Mouse (Mus musculus) ES-Bruce4 (cell line): Measurements from ENCODE around the gene Fhl2. TPM values are rescaled to one million over a fixed set of nuclear protein-coding genes. Genes with fewer than 3 reads are reported as not detected.

ENCODE experiments used
- H3K27ac ChIP-seq: 2 replicates; pipeline ENCODE4 v1.5.1; 2012; ENCODE audit warnings: low read length, inconsistent platforms; ENCODE audit not compliant: insufficient read depth
- H3K27me3 ChIP-seq: 2 replicates; pipeline ENCODE4 v1.6.1; 2012; ENCODE audit warnings: mild to moderate bottlenecking, low read length, inconsistent platforms; ENCODE audit not compliant: control insufficient read depth, poor library complexity, insufficient read depth, severe bottlenecking
- H3K36me3 ChIP-seq: 2 replicates; pipeline ENCODE4 v1.6.1; 2012; ENCODE audit warnings: inconsistent platforms, mild to moderate bottlenecking, low read length, moderate library complexity; ENCODE audit not compliant: control insufficient read depth, poor library complexity, insufficient read depth, severe bottlenecking
- H3K4me1 ChIP-seq: one replicate; pipeline ENCODE4 v1.8.1; 2011; ENCODE audit warnings: low read length; ENCODE audit not compliant: control insufficient read depth, insufficient read depth
- H3K4me3 ChIP-seq: 2 replicates; pipeline ENCODE4 v1.5.1; 2011; ENCODE audit warnings: low read depth, mild to moderate bottlenecking, low read length
- H3K9ac ChIP-seq: 2 replicates; pipeline ENCODE4 v1.6.1; 2012; ENCODE audit warnings: low read depth, mild to moderate bottlenecking, inconsistent platforms; ENCODE audit not compliant: poor library complexity, severe bottlenecking
- H3K9me3 ChIP-seq: replicated peaks from 2 replicates; pipeline ENCODE4 v1.6.1; 2012; ENCODE audit warnings: mild to moderate bottlenecking, low read length, inconsistent platforms; ENCODE audit not compliant: control insufficient read depth, poor library complexity, insufficient read depth, severe bottlenecking
- CTCF ChIP-seq: IDR thresholded peaks from one replicate; pipeline ENCODE4 v1.8.1; 2011; ENCODE audit warnings: low read depth, low read length
- EP300 ChIP-seq: IDR thresholded peaks from 2 replicates; pipeline ENCODE4 v1.6.1; 2011; ENCODE audit warnings: low read depth, low read length; ENCODE audit not compliant: insufficient read depth
- POLR2A ChIP-seq: IDR thresholded peaks from one replicate; pipeline ENCODE4 v1.8.1; 2011; ENCODE audit warnings: low read length; ENCODE audit not compliant: insufficient read depth
- polyA plus RNA-seq: library from polyadenylated mRNA; stranded (reverse); fragments of >200 nt; gene quantifications from 2 replicates; pipeline ENCODE4 v1.2.4, GENCODE M21; 2011; ENCODE audit warnings: low read depth; ENCODE audit not compliant: missing spikeins, insufficient read depth, insufficient read length

Gene Fhl2
- polyA plus RNA-seq, 1 experiment: 11.6 TPM

DNA sequence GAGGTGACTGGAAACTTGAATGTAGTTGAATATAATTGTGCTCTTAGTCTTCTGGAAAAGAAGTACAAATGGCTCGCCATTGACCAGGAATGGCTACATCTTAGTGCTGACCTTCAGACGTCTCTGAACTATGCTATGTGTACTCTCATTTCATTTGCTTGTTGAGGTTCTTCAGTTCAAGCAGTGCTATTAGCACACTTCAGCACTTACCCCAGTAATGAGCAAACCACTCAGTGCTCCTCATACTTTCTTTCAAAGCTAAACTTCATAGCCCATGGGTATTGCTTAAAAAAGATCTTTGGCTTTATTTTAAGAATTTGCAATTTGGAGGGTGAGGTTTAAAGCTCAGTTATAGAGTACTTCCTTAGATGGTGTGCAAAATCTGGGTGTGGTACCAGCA lies 88.1 kb downstream of the Fhl2 start:
- Histone ChIP-seq H3K9me3 (no peaks in the 10 kb centered on the region), H3K36me3 (peaks cover 14% of the 10 kb centered on the region), H3K9ac (no peak overlapping the region), H3K27ac (no peak overlapping the region), H3K4me3 (no peak overlapping the region), H3K4me1 (no peaks in the 10 kb centered on the region), H3K27me3 (no peaks in the 10 kb centered on the region)
- TF ChIP-seq EP300: no peak
- no peak for TF ChIP-seq POLR2A
- TF ChIP-seq CTCF: no peak

DNA sequence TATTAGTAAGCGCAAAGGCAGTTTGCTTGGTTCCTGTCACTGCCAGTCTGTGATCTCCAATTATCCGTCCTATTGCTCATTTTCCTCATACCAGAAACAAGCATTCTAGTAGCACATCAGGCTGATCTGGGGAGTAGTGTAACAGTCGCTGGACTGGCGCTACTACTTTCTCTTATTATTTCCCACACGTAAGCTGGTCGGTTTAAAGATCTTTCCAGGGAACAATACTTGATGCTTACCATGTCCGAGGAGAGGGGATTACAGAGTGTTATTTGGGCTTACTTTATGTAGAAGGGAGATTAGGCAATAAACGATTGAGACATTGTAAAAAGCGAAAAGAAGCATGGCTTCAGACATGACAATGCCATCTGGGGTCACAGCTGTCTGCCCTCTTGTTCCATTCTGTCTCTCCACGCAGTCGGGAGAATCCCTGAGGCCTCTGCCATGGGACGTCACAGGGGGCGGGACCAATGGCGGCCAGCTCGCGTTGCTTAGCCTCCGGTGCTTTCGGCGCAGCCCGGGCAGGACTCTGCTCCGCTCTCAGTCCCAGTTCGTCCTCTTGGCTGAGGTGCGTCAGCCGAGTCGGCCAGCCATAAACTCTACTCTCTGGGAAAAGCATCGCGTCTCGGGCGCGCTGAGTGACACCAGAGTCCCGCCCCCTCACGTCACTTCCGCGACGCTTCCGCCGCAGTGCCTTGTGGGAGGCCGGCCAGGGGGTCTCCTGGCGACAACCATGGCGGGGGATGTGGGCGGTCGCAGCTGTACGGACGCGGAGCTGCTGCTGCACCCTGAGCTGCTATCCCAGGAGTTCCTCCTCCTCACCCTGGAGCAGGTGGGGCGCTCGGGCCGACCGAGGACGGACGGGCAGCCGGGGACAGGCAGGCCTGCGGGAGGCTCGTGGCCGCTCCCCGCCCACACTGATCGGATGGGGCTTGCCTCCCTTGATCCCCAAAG lies 98.5 kb downstream of the Fhl2 start, which contains the start of the genes Tgfbrap1 and AI597479:
Tgfbrap1 (minus strand) TSS at position 607 of the 954 bp plus-strand sequence.
AI597479 (plus strand) TSS at position 680 of the 954 bp plus-strand sequence.
- peak within 1 kb of the TSS; percentile 79 for H3K9ac ChIP-seq
- no peaks in the 10 kb centered on the region for H3K27me3 ChIP-seq
- no peak for TF ChIP-seq CTCF
- H3K36me3 ChIP-seq: no peaks in the 10 kb centered on the region
- H3K27ac ChIP-seq: peak within 1 kb of the TSS; percentile 76
- H3K9me3 ChIP-seq: no peaks in the 10 kb centered on the region
- H3K4me3 ChIP-seq: peak within 1 kb of the TSS; percentile 82
- H3K4me1 ChIP-seq: peaks cover 4% of the 10 kb centered on the region

DNA sequence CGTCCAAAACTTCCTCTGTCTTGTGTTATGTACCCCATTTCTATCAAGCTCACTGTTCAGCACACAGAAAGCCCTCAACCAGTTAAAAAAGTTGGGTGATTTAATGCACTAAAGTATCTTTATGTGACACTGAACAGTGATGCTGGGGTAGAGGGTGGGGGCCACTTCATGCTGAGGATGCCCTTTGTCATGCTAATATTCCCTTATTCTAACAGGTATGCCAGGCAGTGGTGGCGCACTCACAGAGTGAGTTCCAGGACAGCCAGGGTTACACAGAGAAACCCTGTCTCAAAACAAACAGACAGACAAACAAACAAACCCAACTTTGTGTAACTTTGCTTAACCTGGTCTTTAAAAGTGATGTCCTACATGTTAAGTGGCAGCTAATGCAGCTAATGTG lies 102.6 kb downstream of the Fhl2 start:
- H3K9me3 ChIP-seq: no peaks in the 10 kb centered on the region
- H3K27ac ChIP-seq: no peak overlapping the region
- TF ChIP-seq POLR2A: no peak
- TF ChIP-seq EP300: no peak
- no peak for TF ChIP-seq CTCF
- H3K4me1 ChIP-seq: peaks cover 4% of the 10 kb centered on the region
- no peaks in the 10 kb centered on the region for H3K27me3 ChIP-seq
- no peaks in the 10 kb centered on the region for H3K36me3 ChIP-seq
- H3K9ac ChIP-seq: no peak overlapping the region
- no peak overlapping the region for H3K4me3 ChIP-seq

DNA sequence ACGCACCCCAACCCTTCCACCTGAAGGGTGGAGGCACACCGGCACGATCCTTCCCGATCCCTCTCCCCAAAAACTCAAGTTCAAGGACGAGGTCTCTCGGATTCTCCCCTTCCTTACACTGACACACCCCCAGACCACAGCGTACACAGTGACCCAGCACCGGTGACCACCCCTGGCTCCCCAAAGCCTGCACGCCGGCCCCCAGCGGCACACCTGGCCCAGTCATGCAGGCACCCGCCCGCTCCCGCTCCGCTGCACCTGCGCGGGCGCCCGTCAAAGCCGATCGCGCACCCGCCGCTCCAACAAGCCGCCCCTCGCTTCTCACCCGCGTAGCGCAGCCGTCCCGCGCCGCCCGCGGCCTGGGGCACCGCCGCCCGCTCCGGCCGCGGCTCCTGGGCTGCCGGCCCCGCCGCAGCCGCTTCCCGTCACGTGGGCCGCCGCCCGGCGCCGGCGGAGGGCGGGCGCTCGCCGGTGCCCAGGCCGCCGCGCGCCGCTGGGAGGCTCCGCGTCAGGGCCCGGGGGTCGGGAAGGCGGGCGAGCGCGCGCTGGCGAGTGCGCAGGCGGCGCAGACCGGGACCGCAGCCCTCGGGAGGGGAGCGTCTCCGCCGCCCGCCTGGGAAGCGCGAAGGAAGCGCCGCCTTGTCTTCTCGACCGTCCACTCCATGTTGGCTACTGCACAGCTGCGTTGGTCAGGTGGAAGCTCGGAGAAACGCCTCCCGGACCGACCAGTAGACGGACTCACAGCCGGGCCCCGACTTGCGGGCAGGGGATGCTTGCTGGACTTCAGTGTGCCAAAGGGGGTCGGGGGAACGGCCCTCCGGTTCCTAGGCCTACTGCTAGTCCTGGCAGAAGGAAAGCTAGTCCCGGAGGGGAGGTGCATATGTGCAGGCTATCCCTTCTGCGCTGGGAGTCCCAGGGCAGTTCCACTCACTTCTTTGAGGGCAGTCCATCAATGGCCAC lies 104.4 kb downstream of the Fhl2 start:
- TF ChIP-seq POLR2A: no peak
- TF ChIP-seq CTCF: no peak
- TF ChIP-seq EP300: no peak
- no peaks in the 10 kb centered on the region for H3K36me3 ChIP-seq
- H3K9ac ChIP-seq: peak overlapping the region; percentile 83

DNA sequence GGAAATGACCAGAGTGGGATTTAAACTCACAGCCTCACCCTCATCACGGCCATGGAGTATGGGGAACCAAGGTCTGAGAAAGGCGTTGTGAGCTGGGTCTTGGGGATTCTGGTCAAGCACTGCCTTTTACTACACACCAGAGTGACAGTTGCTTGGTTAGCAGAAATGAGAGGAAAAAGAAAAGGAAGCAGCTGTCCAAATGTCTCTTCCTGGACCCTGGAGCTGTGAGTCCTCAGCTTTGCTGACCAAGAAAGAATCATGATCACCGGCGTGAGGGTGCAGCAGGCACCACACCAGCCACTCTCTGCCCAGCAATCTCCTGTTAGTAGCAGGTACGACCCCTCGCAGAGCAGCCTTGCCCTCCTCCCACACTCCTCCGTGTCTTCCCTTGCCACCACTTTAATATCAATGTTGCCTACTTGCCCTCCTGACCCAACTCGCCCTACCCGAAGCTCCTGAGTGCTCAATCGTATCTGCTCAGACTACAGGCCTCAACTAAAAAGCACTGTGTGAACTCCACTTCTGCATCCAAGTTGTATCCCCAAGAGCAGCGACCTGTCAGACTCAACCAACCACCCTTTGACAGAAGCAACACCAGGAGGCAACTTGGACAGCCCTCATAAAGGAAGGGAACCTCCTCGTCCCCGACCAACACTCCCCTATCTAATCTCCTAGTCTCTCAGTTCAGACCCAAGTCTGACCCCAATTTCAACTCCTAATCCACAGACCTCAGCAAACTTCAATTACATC lies 105.3 kb downstream of the Fhl2 start:
- TF ChIP-seq EP300 (no peak), POLR2A (no peak), CTCF (no peak)
- Histone ChIP-seq H3K4me1 (peaks cover 4% of the 10 kb centered on the region), H3K36me3 (no peaks in the 10 kb centered on the region), H3K9me3 (no peaks in the 10 kb centered on the region), H3K27ac (no peak overlapping the region), H3K9ac (peak overlapping the region; percentile 83), H3K4me3 (peak overlapping the region; percentile 84), H3K27me3 (no peaks in the 10 kb centered on the region)

More for the DNA sequence above, 104.4 kb downstream of the Fhl2 start:
- Histone ChIP-seq H3K4me3 (peak overlapping the region; percentile 84), H3K9me3 (no peaks in the 10 kb centered on the region), H3K4me1 (peaks cover 4% of the 10 kb centered on the region), H3K27ac (no peak overlapping the region), H3K27me3 (no peaks in the 10 kb centered on the region)
